Mouse (Mus musculus): ENCODE measurements at regions not wholly inside any gene's neighbourhood (a gene's known extent, or its start where the extent isn't known, plus 50 kb on each side); places are given as distances from the start of the nearest gene placed in this dataset.
"Not testable (repeated sequence)": the region's sequence is repeated elsewhere in the genome, so short reads cannot be mapped to it uniquely, and the experiment has no call there.

DNA sequence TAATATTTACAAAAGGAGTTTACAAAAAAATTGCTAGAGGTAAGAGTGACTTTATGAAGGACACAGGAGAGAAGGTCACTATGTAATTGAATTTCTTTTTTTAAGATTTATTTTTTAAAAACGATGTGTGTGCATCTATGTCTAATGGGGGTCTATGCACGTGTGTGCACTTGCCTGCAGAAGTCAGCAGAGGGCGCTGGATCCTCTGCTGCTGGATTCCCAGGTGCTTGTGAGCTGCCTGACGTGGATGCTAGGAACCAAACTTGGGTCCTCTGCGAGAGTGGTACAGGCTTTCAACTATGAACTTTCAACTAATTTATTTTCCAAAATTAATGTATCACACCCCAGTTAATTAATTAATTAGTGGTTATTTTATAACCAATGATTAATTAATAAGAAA is 85.0 kb downstream of the Glrx3 start:
- no peak for DNase-seq (ENCODE audit: low read depth)

DNA sequence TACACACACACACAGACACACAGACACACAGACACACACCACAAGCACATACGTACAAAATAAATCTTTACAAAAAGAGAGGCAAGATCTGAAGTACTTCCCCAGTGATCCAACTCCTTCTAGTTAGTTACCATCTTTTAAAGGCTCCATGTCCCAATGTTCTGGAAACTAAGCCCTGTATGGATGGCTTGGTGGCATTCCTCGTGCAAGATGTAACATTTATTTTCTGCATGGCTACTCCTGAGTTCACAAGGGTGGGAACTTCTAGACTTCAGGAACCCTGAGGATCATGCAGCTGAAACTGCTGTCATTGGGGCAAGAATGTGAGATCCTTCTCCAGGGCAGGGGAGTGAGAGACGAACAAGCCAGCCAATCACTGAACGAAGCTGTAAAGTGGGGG is 96.1 kb downstream of the Glrx3 start:
- DNase-seq (ENCODE audit: low read depth) = no peak

DNA sequence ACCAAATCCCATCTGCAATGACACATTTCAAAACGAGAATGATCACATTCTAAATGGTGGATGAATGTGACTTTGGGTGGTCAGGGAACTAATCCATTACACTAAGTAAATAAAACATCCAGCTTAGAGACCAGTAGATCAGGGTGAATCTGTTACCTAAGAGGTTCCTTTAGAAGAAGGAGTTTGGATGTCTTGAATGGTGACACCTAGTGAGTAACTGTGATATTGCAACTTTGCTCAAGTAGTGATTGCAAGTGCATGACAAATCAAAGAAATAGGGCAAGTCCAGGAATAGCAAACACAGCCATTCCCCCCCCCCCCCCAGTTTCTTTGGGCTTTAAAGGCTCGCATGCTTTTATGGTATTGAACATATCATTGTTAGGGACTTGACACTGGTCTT is 112.6 kb downstream of the Glrx3 start:
- peak; percentile 15 for DNase-seq (ENCODE audit: low read depth)

DNA sequence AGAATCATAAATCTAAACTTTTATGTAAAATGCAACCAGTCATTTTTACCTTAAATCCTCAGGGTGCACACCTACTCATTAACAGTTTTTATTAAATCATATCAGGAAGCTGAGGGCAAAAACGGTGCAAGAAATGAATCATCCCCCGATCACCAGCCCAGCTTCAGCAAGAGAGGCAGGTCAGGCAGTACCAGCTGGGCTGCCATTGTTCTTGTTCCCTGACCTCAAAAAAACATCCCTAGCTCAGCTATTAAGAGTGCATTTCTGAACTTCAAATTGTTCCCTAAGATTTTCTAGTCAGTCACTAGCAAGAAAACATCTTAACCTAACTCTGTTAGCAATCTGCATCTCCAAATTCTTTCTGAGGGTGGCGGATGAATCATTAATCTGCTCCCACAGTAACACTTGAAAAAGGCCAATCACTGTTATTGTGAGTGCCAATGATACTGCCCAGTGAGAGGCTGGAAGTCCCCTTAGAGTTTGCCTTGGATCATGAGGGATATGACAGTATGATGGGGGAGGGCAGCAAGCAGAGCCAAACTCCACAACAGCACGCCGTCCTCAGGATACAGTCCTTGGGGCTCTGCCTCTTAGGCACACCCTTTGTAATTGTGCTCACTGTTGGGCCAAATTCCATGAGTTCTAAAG is 115.3 kb downstream of the Glrx3 start:
- DNase-seq (ENCODE audit: low read depth) = no peak

DNA sequence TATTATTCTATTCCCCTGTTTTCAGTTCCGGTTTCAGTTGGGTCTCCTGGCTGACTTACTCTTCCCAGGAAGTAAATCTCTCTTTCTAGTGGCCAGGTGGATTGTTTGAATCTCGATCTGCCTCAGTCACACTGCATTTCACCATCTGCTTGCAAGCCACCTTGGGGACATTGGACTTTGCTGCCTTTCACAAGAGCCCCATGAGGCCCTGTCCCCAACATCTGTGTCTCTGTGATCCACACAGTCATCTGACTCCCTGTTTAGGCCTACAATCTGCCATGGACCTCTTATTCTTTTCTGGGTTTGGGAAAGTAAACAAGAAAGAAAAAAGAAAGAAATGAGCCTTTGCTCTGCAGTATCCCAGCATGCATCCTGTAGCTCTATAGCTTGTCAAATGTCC is 118.1 kb downstream of the Glrx3 start:
- no peak for DNase-seq (ENCODE audit: low read depth)

DNA sequence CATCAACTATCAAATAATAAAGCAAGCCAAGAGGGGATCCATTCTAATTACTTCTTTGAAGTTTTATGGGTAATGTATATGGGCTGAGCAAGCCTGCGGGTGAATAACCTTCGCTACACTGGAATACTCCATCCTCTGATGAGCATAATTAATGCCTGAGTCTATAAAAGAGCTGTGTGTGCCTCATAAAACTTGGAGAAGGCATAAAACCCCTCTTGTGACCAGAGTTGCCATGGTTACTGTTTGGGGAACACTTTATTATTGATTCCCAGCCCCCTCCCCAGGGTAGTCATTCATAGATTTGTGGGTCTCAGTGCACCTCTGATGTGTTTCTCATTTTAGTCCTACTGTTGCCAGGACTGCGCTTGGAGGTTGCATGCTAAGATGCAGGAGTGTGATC is 120.0 kb downstream of the Glrx3 start:
- no peak for DNase-seq (ENCODE audit: low read depth)

DNA sequence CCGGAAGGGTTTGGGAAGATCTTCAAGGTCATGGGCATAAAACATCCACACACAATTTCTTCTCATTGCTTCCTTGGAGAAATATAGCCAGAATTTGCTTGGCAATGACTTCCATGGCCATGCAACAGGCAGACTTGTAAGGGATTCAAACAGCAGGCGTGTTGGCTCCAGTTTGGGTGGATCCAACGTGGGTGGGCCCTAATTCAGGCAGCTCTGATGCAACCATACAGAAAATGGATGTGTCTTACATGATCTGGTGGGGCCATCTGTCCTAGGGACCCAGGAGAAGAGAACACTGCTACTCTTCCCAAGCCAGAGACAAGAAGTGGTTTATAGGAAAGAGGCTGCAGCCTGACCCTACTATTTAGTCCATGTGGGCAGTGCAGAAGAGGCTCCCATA is 121.5 kb downstream of the Glrx3 start:
- no peak for DNase-seq (ENCODE audit: low read depth)

DNA sequence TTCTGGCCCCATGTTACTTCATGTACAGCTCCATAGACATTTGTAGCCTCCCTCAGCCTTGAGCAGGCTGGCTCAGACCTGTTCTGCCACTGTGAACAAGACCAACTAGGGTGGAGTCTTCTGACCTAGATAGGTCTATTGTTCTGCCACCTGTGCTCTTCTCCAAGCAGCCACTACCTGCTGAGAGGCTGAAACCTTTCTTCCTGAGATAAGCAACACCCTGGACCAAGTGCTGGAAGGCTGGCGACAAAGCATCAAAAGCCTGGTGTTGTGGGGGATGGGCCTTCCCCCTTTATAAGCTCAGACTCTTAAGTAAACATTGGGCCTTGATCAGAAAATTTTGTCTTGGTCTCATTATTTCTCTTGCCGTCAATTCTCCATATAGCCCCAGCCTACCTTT is 132.8 kb downstream of the Glrx3 start:
- no peak for DNase-seq (ENCODE audit: low read depth)

DNA sequence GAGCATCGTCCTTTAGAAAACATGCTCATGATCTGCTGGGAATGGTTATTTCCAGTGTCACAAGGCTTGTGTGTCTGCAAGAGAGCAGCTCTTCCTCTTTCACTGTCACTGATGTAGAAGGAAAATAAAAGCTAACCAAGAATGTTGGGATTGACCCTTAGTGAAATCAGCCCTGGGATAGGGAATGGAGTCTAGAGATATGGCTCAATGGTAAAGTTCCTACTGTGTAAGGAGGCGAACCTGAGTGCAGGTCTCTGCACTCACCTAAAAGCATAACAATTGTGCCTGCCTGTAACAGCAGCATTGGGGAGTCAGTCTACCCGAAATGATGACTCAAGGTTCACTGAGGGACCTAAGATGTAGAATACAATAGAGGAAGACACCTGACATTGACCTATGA is 138.1 kb downstream of the Glrx3 start:
- DNase-seq (ENCODE audit: low read depth) = no peak

DNA sequence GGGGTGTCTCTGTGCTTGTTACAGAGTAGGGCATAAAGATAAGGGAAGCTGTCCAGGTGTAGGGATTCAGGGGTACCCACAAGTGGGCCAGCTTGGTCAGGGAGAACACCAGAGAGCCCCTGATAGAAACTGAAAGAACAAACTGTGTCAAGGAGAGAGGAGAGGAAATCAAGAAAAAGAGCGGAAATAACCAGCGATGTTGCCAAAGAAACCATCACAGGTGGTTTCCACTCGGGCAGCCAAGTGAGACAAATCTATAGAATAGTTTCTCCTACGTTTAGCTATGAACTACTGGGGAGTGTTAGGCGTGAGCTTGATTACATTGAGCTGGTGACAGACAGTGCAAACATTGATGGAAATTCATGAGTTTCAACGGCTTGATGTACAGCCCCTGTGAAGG is 138.8 kb downstream of the Glrx3 start:
- no peak for DNase-seq (ENCODE audit: low read depth)

DNA sequence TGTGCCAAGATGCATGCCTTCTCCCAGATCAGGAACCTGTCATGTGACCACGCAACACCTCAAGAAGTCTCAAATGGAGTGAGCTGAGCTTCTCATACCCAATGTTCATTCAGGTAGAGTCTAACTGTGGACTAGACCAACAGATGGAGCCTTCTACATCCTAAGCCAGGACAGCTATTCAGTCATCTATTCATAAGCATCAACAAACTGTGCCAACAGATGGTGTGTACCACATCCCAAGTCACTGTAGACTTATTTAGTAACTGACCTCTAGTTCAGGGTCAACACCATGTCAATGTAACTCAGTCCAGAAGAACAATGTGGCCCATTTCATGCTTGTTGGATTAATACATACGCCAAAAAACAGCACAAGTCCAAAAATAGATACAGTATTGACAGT is 146.1 kb downstream of the Glrx3 start:
- no peak for DNase-seq (ENCODE audit: low read depth)

DNA sequence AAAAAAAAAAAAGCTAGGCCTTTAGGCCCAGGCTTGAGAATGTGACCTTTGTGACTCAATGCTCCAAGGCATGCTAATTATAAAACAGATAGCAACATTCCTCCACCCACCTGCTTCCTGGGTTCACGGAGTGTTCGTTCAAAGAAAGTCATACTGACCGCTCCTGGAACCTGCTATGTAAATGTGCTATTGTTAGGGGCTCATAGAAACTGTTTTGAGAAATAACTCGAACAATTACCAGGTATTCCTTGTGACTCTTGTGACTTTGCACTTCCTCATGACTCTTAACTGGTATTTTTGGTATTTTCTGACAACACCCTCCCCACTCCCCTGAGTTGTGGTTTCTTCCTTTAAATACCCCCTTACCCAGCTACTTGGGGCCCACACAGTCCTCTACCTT is 147.5 kb downstream of the Glrx3 start:
- DNase-seq (ENCODE audit: low read depth) = not testable (repeated sequence)

DNA sequence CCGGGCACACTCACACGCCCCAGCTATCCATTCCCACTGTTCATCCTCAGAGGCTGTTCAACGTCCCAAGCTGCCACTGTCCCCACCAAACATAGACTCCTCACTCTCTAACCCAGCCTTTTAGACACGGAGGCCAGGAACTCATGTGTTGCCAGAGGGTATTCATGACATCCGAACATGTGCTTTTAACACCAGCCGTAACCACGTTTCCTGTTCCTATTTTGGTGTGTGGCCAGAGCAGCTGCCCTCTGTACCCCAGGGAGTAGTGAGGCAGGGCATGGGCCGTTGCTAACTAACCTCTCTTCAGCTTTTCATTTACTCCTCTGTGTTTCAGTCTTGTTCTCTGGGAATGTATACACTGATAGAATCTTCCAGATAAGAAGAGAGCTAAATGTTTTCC is 156.2 kb downstream of the Glrx3 start:
- no peak for DNase-seq (ENCODE audit: low read depth)

DNA sequence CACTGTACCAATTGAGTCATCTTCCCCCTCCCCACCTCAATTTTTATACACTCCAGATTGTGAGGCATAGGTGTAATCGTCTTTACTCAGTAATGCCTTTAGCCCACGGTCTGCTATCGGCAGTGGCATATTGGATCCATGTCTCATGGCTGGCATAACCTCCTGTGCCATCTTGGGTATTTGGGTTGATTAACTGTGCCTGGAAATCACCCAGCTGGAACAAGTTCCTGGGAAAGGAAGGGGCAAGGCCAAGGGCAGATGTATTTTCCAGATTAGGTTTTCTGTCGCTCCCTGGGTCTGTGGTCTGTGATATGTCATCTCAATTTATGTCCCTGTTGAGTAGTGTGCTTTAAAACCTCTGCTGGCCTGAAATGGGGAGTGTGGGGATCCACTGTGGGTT is 158.2 kb downstream of the Glrx3 start:
- DNase-seq (ENCODE audit: low read depth) = no peak

DNA sequence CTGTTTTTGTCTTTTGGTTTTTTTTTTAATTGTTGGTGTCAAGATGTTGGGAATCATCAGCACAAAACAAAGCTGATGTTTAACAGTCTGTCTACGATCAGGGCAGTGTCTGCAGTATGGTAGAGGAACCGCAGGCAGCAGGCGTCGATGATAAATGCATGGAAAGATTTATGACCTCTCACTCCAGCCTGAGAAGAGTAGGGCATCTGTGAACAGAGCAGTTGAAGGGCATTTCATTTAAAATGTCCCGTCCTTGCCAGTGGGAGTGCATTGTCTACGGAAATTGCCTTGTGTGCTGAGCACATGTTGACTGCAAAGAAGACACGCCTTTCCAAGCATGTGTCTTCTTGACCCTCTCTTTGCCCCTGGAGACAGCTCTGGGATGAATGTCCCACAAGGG is 158.7 kb downstream of the Glrx3 start:
- no peak for DNase-seq (ENCODE audit: low read depth)

DNA sequence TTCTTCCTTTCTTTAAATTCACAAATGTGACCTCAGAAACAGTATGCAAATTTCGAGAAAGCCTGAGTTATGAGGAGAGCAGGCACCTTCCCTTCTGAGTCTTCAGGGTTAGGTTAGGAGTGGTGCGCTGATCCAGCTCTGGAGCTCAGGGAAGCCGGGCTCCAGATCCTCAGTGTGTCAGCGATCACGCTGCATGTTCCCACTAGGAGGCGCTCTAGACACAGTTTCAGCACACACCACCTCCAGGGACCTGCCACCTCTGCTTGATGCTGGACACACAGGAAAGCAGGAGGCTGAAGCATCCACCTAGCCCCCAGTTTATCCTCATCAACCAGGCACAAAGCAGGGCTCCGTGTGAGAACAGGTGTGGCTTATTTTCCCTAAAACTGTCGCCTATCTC is 165.6 kb downstream of the Glrx3 start:
- DNase-seq (ENCODE audit: low read depth) = peak; percentile 4

DNA sequence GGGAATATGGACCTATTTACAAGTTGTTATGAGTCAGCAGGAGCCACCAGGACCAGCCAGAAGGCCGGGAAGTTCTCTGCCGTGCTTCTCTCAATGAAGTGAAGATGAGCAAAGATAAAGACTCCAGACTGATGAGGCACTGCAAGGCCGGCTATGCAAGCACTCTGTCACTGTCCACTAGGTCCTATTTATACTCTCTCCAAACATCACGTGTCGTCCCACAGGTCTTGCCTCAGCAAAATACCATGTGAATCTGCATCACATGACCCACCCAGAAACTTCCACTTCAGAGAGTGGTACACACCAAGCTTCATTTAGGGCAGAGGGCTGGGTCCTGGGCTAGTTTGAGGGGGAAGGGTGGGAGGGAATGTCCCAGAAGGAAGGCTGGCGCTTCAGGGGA is 172.3 kb downstream of the Glrx3 start:
- no peak for DNase-seq (ENCODE audit: low read depth)

DNA sequence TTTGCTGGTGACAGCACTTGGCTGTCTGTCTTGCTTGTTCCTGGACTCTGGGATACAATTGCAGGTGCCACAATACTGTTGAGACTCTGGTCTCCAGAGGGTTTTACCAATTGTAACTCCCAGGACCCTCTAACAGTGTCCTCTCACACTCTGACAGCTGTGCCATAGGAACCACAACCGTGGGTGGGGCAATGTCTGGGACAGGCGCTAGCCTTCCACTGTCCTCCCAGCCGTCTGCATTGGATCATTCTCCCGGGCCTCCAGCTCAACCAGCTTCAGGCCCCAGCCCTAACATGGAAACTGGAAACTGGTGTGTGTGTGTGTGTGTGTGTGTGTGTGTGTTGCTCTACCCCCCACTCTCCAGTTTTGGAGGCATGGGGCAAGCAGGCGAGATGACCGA is 173.9 kb downstream of the Glrx3 start:
- no peak for DNase-seq (ENCODE audit: low read depth)

DNA sequence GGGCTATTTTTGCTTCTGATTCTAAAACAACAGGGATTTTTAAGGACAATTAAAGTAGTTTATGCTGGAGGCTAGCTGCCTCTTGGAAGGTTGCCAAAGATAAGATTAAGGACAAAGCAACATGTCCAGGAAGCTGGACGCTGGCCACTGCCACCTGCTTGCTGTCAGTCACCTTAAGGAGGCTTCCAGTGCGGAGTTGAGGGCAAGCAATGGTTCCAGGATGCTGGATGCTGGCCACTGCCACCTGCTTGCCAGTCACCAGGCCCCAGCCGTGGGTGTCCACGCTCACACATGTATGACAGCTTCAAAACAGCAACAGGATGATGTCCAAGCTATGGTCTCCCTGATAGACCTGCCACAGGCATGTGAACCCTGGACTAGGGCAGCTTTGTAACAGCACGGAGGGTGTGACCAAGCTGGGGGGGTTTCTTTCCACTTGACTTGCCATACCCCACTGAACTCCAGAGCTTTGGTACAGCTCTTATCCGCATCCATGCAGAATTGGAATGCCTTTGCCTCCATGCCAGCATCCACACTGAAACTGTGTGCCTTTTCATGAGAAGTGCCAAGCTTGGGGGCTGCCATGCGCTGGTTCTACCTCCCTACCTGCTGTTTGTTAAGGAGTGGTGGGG is 174.6 kb downstream of the Glrx3 start:
- no peak for DNase-seq (ENCODE audit: low read depth)

DNA sequence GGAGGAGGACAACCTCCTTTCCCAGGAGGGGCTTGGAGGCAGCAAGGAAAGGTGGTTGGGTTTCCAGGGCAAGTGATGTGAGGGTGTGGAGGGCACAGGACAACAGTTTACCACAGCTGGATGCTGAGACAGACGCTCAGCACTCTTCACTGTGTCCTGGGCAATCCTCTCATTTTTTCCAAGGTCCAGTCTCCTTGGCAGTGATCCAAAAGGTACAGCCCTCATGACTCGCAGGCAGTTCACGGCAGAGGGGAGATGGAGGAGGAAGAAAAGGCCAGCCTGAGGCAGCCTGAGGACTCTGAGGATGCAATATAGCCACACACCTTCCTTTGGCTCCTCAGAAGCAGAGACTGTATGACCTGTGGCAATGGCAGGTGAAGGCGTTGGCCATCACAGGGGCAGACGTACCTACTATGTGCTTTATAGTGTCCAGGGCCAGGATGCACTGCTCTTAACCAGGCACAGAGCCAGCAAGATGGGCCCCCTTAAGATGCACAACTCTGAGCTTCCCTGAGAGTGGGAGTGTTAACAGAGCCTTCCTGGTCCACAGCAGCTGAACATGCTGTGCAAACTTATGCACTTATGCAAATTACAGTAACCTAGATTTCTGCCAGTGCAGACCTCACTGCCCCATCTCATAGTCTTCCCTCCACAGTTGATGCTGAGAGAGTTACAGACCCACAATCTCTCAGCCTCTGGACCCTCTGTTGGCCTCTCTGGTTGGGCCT is 181.2 kb downstream of the Glrx3 start:
- DNase-seq (ENCODE audit: low read depth) = no peak

DNA sequence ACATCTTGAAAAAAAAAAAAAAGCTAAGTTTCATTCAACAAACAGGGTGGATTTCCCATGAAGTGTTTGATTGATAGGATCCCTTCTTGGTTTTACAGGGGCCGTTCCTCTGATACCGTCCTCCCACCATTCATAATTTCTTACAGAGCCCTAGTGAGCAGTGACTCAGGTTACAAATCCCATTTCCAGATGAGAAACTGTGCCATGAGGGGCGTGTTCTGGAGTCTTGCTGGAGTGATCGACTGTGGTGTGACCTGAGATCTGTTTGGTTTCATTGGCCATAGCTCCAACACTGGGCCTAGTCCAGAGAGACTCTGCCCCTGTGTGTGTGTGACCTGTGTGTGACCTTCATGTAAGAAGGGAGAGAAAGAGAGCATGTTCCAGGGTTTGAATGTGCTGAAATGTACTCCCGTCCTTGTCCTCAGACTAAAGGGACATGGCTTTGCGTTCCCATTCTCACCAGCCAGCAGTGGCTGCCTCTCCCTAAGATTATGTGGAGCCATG is 181.9 kb downstream of the Glrx3 start:
- DNase-seq (ENCODE audit: low read depth) = no peak

DNA sequence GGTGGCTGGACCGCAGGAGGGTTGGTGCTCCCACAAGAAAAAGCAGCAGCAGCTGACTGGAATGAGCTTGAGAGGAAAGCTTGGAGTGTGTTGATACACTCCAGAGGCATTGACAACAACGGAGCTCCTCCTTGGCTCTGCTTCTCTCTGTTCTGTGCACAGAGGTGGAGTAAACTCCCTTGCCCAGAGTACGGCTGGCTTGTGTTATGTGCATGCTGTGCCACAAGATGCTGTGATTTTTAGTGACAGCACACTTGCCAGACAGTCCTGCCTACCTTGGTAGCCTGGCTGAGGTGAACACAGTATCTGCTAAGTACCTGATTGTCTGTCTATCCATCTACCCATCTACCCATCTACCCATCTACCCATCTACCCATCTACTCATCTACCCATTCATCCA is 190.9 kb downstream of the Glrx3 start:
- no peak for DNase-seq (ENCODE audit: low read depth)

DNA sequence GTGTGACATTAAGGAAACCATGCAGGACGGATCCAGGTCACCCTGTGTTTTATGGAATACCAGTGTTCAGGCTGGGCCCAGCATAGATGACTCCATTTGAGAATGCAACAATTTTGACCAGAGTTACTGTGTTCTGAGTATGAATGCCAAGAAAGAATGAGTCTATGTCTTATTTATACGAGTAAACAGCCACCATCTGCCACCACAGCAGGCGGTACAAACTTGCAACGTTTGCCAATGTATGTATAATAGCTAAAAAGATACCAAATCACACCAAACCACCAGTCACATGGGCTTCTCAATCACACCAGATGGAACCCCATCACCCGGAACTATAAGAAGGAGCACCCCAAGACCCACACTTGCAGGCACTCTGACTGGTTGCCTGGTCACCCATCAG is 192.1 kb downstream of the Glrx3 start:
- no peak for DNase-seq (ENCODE audit: low read depth)

DNA sequence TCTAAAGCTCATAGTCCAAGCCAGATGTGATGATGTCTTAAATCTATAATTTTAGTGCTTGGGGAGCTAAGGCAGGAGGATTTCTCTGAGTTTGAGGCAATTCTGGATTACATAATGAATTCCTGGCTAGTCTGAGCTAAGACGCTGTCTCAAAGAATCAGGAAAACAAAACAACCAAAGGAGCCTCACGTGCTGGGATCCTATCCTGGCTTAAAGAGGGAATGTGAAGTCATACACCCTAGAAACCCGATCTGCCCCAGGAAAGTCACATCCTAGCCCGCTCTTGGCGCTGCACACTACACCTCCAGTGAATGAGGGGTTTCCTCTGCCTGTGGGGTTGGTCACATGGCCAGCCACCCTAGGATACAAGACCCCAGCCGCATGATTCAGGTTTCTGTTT is 211.2 kb downstream of the Glrx3 start:
- no peak for DNase-seq (ENCODE audit: low read depth)

Data from c-Kit-positive CD71-positive TER-119-negative erythroid progenitor cells, embryonic 14.5 days (primary cell).